Mouse (Mus musculus) left cerebral cortex, postnatal 14 days (tissue): ENCODE measurements at regions not wholly inside any gene's neighbourhood (a gene's known extent, or its start where the extent isn't known, plus 50 kb on each side); places are given as distances from the start of the nearest gene placed in this dataset.

Source experiments
- DNase-seq, 2 experiments: peaks; one replicate each; pipeline ENCODE4 v3.0.0; 2021 to 2022; ENCODE audit warnings: low spot score in 2 of 2, mixed read lengths in 1 of 2
- intact Hi-C: fragments of 180-260 bp; cut with DNase I; formaldehyde crosslinking; loops from one replicate; pipeline ENCODE4 v1.15.1; 2025

DNA sequence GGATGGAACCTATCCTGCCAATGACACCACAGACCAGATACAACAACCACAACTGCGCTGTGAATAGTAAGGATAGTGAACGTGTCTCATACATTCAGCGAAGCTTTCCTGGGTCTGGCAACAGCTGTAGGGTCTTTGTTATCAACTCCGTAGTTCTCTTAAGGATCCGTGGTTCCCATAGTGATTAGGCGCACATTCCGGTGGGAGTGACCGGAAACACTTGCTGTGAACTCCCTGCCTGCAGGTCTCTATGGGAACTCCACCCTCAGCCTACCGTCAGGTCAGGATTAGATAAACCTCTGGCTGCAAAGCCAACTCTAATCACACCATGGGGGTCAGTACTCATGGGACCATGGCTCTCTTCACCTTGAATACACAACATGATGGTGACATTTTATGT is 53.8 kb upstream of the Sh3gl3 start:
- DNase-seq = no peak
- intact Hi-C loops = loop anchor here (1.0 to 5.0 kb wide), 2 partner anchors 161 to 333 kb away; partner anchors contain the start of gene 3110040N11Rik

DNA sequence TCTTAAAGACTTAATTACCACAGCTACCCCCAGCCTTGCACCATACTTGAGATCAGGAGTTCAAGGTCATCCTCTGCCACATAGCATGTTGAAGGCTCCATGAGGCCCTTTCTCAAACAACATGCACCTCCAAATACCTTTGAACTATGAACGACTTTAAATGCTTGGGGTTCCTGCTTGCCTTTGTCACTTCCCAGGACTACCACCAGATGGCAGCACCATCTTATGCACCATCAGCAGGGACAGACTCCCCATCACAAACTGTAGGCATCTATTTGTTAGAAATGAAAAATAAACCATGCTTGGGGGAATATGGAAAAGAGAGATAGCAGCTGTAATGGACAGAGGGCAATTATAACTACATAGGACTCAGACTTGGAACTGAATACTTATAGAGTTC is 51.9 kb upstream of the Sh3gl3 start:
- DNase-seq = peak; percentile 68 to 80
- intact Hi-C loops = loop anchor here (1.0 kb wide), 2 partner anchors 142 to 152 kb away; no protein-coding TSS in a partner anchor
